Mouse (Mus musculus) gastrocnemius, postnatal 36 days (tissue): Measurements from ENCODE around the gene S100a14. TPM values are rescaled to one million over a fixed set of nuclear protein-coding genes. Genes with fewer than 3 reads are reported as not detected.

ENCODE experiments used
- total RNA-seq, 2 experiments: library from RNA; stranded (reverse); gene quantifications; 2 replicates each; pipeline ENCODE4 v1.2.3; 2021

The S100a14 gene
- total RNA-seq, 2 experiments from 2014 or later: 0.30 TPM; not detected in 1

Other genes with a start within 250 kb of the S100a14 start
- gene Gatad2b, start 233.7 kb upstream of the S100a14 start, total RNA-seq: 10 to 100 TPM; 36.1 to 50.1 TPM
- under 1 TPM; 0.59 to 0.91 TPM for gene Slc27a3, start 136.9 kb upstream of the S100a14 start, total RNA-seq
- 10 to 100 TPM; 14.3 to 15.0 TPM for gene Ints3, start 93.2 kb upstream of the S100a14 start, total RNA-seq
- gene Npr1, start 61.0 kb upstream of the S100a14 start, total RNA-seq: 1 to 10 TPM; 5.7 to 6.1 TPM
- 10 to 100 TPM; 23.8 to 25.4 TPM for gene Ilf2, start 50.7 kb upstream of the S100a14 start, total RNA-seq
- gene Snapin, start 35.8 kb upstream of the S100a14 start, total RNA-seq: 10 to 100 TPM; 58.8 to 68.7 TPM
- 10 to 100 TPM; 84.4 to 90.1 TPM for gene Chtop, start 17.4 kb upstream of the S100a14 start, total RNA-seq
- 100 to 1,000 TPM; 120 to 124 TPM for gene S100a1, start 12.5 kb upstream of the S100a14 start, total RNA-seq
- 1 to 10 TPM; 9.2 to 9.6 TPM for gene S100a13, start 12.4 kb upstream of the S100a14 start, total RNA-seq
- 10 to 100 TPM; 58.6 to 63.8 TPM for gene S100a16, start 10.4 kb downstream of the S100a14 start, total RNA-seq
- not detected for gene S100a3, start 33.7 kb downstream of the S100a14 start, total RNA-seq
- gene S100a2, start 63.4 kb downstream of the S100a14 start, total RNA-seq: not detected
- not detected for gene Gm42674, start 75.0 kb downstream of the S100a14 start, total RNA-seq
- 10 to 100 TPM; 16.4 to 16.5 TPM for gene S100a4, start 76.9 kb downstream of the S100a14 start, total RNA-seq
- under 1 TPM in 1 of 2 experiments, not detected in 1; 0.72 TPM for gene S100a5, start 81.7 kb downstream of the S100a14 start, total RNA-seq
- 10 to 100 TPM; 61.9 to 77.2 TPM for gene S100a6, start 86.0 kb downstream of the S100a14 start, total RNA-seq
- gene S100a7a, start 127.2 kb downstream of the S100a14 start, total RNA-seq: under 1 TPM in 1 of 2 experiments, not detected in 1; 0.28 TPM
- gene S100a8, start 142.1 kb downstream of the S100a14 start, total RNA-seq: not detected
- gene S100a9, start 168.9 kb downstream of the S100a14 start, total RNA-seq: not detected
- not detected for gene Pglyrp4, start 200.1 kb downstream of the S100a14 start, total RNA-seq